ENCODE assay signal across 14 mouse cellular contexts in genomic region chrX:164439462-164439861, GRCm38 (mm10). TPM values are rescaled to one million over a fixed set of nuclear protein-coding genes. Genes with fewer than 3 reads are reported as not detected.
"Had no signal": no experiment of that assay in that cellular context is flagged by ENCODE, and none has a peak within 500 bp of the region (broad histone marks: within the 10 kb centered on the region; RNA-seq: fewer than 3 reads in every experiment).

No protein-coding gene starts in this region.

- H3K4me2 ChIP-seq: limb, embryonic 15.5 days; liver, embryonic 12.5 days; midbrain, embryonic 12.5 days; neural tube, embryonic 13.5 days had no signal

- ATAC-seq: liver, embryonic 12.5 days; midbrain, embryonic 16.5 days had no signal

- H3K4me3 ChIP-seq: limb, embryonic 15.5 days; liver, embryonic 12.5 days; midbrain, embryonic 12.5 days; neural tube, embryonic 13.5 days had no signal

- DNase-seq: layer of hippocampus, adult 9-11 months; layer of hippocampus, postnatal 36 days; retina, postnatal 1 day; right cerebral cortex, postnatal 4 days; spleen, adult 18-20 months; thymus, adult 18-20 months; thymus, postnatal 14 days had no signal

- H3K27ac ChIP-seq: limb, embryonic 15.5 days; liver, embryonic 12.5 days; midbrain, embryonic 12.5 days; neural tube, embryonic 13.5 days had no signal

- H3K27me3 ChIP-seq: liver, embryonic 12.5 days had no signal

- H3K4me1 ChIP-seq: limb, embryonic 15.5 days; liver, embryonic 12.5 days; midbrain, embryonic 12.5 days; neural tube, embryonic 13.5 days had no signal

- H3K9ac ChIP-seq: limb, embryonic 15.5 days; liver, embryonic 12.5 days; midbrain, embryonic 12.5 days; neural tube, embryonic 13.5 days had no signal

- H3K9me3 ChIP-seq: limb, embryonic 15.5 days; liver, embryonic 12.5 days; midbrain, embryonic 12.5 days; neural tube, embryonic 13.5 days had no signal

- H3K36me3 ChIP-seq: limb, embryonic 15.5 days; midbrain, embryonic 12.5 days; neural tube, embryonic 13.5 days had no signal

RNA-seq across cellular contexts. Expression of gene Asb11, which starts 2.7 kb away (rescaled TPM):
- polyA plus RNA-seq: kidney, embryonic 14.5 days; limb, embryonic 15.5 days; liver, embryonic 12.5 days; midbrain, embryonic 12.5 days; midbrain, embryonic 16.5 days; neural tube, embryonic 13.5 days; stomach, embryonic 14.5 days had no signal
